Mouse (Mus musculus): ENCODE results near the gene Rbm20. TPM values are rescaled to one million over a fixed set of nuclear protein-coding genes. Genes with fewer than 3 reads are reported as not detected.

Gene Rbm20
- polyA plus RNA-seq, 1 experiment, result 3.8 TPM

DNA sequence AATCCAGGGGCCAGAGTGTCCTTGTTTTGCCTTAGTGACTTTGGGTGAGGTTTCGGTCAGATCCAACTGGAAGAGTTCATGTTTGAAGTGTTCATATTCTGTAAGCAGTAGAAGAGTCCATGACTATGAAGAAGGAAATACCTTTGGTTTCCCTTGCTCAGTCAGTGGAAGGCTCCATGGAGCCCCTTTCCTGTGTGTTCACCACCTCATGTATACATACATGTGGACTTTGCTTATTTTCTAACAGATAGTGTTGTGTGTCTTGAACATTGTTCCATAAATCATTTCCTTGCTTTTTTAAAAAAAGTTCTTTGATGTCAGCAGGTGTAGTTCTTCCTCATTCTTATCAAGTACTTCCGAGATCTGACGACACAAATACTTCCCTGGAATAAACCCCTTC lies 68.2 kb downstream of the Rbm20 start:
- Histone ChIP-seq H3K4me3 (replicated peaks; ENCODE audit: extremely low read depth, low read depth, low read length) (no peak overlapping the region), H3K4me1 (ENCODE audit: control insufficient read depth, insufficient read depth, low read length) (no peaks in the 10 kb centered on the region)
- DNase-seq, result no peak
- 53% methylated on average over 3 of the region's 3 CpGs for WGBS
- TF ChIP-seq POLR2A (IDR thresholded peaks at IDR 0.05; ENCODE audit: borderline replicate concordance, extremely low read depth, low read depth, low read length) (no peak), CTCF (IDR thresholded peaks at IDR 0.05; ENCODE audit: insufficient read depth, low read length) (no peak)

DNA sequence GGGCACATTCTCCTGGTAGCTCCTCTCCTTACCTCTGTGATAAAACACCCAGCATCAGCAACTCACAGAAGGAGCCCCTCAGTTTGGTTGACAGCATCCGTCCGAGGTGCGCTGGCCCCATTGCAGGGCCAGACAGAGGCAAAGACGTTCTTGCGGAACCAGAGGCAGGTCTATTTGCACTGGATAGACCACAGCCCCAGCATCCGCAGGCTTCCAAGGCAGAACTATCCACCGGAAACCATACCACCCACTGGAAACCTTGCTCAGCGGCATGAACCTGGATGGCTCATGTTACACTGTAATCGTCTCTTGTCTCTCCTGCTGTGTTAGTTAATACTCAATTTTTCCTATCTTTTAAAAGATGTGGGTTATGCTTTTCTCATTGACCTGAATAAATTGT lies 69.0 kb downstream of the Rbm20 start:
- Histone ChIP-seq H3K4me3 (replicated peaks; ENCODE audit: extremely low read depth, low read depth, low read length) (no peak overlapping the region), H3K4me1 (ENCODE audit: control insufficient read depth, insufficient read depth, low read length) (no peaks in the 10 kb centered on the region)
- no peak for DNase-seq
- 65% methylated on average over 9 of the region's 9 CpGs for WGBS
- no peak for TF ChIP-seq POLR2A (IDR thresholded peaks at IDR 0.05; ENCODE audit: borderline replicate concordance, extremely low read depth, low read depth, low read length)
- TF ChIP-seq CTCF (IDR thresholded peaks at IDR 0.05; ENCODE audit: insufficient read depth, low read length), result no peak

DNA sequence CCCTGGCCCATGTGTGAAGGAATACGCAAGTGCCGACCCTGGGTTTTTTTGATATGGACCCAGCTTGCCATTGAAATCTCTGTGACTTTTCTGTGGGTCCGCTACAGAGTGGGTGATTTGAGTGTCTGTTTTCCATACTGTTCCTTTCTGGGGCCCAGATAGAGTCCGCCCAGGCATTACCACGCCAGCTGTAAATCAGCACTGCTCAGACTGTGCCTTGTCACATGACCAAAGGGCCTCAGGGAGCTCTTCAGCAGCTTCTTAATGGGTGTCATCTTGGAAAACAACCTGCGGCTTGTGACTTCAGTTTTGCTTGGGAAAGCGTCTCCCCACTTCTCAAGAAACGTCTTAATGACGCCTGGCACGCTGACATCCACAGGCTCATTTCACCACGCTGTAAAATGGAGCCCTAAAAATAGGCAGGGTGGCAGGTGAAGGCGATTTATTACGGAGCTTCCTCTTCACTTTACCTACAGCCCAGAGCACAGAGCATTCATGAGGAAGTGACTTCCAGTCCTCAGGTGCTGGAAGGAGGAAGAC lies 71.2 kb downstream of the Rbm20 start:
- TF ChIP-seq CTCF (IDR thresholded peaks at IDR 0.05; ENCODE audit: insufficient read depth, low read length) (no peak), POLR2A (IDR thresholded peaks at IDR 0.05; ENCODE audit: borderline replicate concordance, extremely low read depth, low read depth, low read length) (no peak)
- Histone ChIP-seq H3K4me1 (ENCODE audit: control insufficient read depth, insufficient read depth, low read length) (no peaks in the 10 kb centered on the region), H3K4me3 (replicated peaks; ENCODE audit: extremely low read depth, low read depth, low read length) (no peak overlapping the region)
- WGBS, result 85% methylated on average over 13 of the region's 13 CpGs
- no peak for DNase-seq

DNA sequence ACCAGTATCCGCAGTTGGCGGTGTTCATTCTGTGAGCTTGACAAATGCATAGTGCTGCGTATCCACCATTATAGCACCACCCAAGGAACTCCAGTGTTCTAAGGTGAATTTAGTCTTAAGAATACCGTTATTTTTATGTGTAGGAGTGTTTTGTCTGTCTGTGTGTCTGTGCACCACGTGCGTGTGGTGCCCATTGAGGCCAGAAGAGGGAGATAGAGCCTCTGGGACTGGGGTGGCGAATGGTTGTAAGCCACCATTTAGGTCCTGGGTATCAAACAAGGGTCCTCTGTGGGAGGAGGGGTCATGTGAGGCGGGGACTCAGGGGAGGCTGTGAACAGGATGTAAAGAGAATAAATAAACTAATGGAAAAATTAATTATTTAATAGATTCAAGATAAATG lies 72.2 kb downstream of the Rbm20 start:
- Histone ChIP-seq H3K4me1 (ENCODE audit: control insufficient read depth, insufficient read depth, low read length) (no peaks in the 10 kb centered on the region), H3K4me3 (replicated peaks; ENCODE audit: extremely low read depth, low read depth, low read length) (no peak overlapping the region)
- DNase-seq, result no peak
- WGBS, result 91% methylated on average over 8 of the region's 8 CpGs
- TF ChIP-seq POLR2A (IDR thresholded peaks at IDR 0.05; ENCODE audit: borderline replicate concordance, extremely low read depth, low read depth, low read length), result no peak
- no peak for TF ChIP-seq CTCF (IDR thresholded peaks at IDR 0.05; ENCODE audit: insufficient read depth, low read length)

DNA sequence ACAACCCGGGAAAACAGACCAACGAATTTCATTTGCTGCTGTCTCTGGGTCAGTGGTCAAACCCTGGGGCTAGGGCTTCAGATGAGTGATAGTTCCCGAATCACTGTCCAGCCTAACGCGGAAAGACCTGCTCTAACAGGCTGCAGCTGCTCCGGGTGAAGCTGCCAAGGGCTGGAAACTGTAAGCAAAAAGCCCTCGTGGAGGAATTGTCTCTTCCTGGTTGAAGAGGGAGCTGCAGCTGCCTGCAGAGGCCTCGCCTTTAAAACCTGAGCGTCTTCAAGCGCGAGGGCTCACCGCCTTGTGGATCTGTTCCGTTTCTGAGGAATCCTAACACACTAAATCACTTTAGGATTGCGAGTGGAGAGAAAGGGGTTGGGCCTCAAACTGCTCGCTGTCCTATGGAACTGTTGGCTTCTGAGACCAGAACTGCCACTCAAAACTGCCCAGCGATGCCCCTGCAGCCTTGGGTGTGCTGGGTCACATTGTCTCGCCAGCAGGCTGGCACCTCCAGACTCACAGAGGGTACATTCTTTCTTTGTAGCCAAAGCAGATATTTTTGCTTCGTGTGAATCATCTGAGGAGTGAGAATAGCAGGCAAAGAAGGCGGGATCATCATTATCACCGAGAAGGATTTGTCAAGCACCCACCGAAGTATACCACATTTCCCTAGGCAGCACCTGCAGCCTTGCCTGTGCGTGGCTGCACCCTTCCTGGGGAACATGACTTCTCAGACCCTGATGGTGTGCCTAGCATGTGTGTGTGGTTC lies 74.5 kb downstream of the Rbm20 start:
- TF ChIP-seq POLR2A (IDR thresholded peaks at IDR 0.05; ENCODE audit: borderline replicate concordance, extremely low read depth, low read depth, low read length) (no peak), CTCF (IDR thresholded peaks at IDR 0.05; ENCODE audit: insufficient read depth, low read length) (no peak)
- H3K4me3 ChIP-seq (replicated peaks; ENCODE audit: extremely low read depth, low read depth, low read length), result no peak overlapping the region

DNA sequence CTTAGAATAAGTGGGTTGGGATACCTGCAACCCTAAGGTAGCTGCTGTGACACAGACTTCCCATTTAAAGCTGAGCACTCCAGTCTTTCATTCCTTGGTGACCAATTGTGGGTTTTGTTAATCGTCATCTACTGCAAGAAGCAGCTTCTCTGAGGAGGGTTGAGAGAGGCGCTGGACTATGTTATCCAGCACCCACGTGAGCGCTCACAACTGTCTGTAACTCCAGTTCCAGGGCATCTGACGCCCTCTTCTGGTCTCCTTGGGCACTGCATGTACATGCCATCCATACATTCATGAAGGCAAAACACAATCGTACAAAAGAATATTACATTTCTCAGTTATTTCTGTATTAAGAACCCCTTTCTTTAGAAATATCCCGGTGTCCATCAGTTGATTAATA lies 75.9 kb downstream of the Rbm20 start:
- DNase-seq, result no peak
- Histone ChIP-seq H3K4me1 (ENCODE audit: control insufficient read depth, insufficient read depth, low read length) (no peaks in the 10 kb centered on the region), H3K4me3 (replicated peaks; ENCODE audit: extremely low read depth, low read depth, low read length) (no peak overlapping the region)
- TF ChIP-seq POLR2A (IDR thresholded peaks at IDR 0.05; ENCODE audit: borderline replicate concordance, extremely low read depth, low read depth, low read length), result no peak
- TF ChIP-seq CTCF (IDR thresholded peaks at IDR 0.05; ENCODE audit: insufficient read depth, low read length), result no peak
- 60% methylated on average over 7 of the region's 7 CpGs for WGBS

More for the DNA sequence above, 74.5 kb downstream of the Rbm20 start:
- WGBS, result 63% methylated on average over 22 of the region's 22 CpGs
- H3K4me1 ChIP-seq (ENCODE audit: control insufficient read depth, insufficient read depth, low read length), result no peaks in the 10 kb centered on the region
- no peak for DNase-seq

DNA sequence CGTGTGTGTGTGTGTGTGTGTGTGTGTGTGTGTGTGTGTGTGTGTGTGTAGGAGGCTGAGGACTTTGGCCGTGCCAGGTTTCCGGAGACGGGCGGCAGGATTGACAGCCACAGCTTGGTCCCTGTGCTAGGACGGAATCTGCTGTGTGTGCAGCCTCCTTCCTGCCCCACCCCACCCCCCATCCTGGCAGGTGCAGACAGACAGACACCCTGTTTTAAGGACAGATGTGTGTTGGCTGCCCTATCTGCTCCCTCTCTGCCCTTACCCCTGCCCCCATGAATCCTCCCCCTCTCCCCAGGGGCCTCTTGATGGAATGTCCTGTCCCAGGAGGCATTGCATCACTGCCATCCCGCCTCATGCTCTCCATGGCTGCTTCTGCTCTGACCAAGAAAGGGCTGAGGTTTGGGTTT lies 77.3 kb downstream of the Rbm20 start:
- Histone ChIP-seq H3K4me1 (ENCODE audit: control insufficient read depth, insufficient read depth, low read length) (no peaks in the 10 kb centered on the region), H3K4me3 (replicated peaks; ENCODE audit: extremely low read depth, low read depth, low read length) (no peak overlapping the region)
- no peak for TF ChIP-seq POLR2A (IDR thresholded peaks at IDR 0.05; ENCODE audit: borderline replicate concordance, extremely low read depth, low read depth, low read length)
- no peak for TF ChIP-seq CTCF (IDR thresholded peaks at IDR 0.05; ENCODE audit: insufficient read depth, low read length)
- no peak for DNase-seq
- WGBS, result 54% methylated on average over 7 of the region's 7 CpGs

DNA sequence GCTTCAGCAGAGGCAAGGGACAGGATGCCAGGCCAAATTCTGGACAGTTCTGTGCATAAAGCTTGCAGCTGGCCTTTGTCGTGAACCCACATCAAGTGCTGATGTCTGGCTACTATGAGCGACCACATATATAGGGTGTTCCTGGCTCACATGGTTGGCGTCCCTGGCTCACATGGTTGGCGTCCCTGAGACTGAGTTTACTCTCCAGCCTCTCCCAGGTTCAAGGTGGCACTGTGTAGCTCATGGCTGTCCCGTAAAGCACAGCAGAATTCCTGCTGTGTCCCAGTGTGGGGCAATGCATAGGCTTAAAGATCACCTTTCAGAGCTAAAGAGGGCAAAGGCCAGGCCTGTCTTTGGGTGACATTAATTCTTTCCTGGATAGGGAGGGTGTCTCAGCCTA lies 78.2 kb downstream of the Rbm20 start:
- TF ChIP-seq POLR2A (IDR thresholded peaks at IDR 0.05; ENCODE audit: borderline replicate concordance, extremely low read depth, low read depth, low read length) (no peak), CTCF (IDR thresholded peaks at IDR 0.05; ENCODE audit: insufficient read depth, low read length) (no peak)
- no peak overlapping the region for H3K4me3 ChIP-seq (replicated peaks; ENCODE audit: extremely low read depth, low read depth, low read length)
- WGBS, result 72% methylated on average over 5 of the region's 5 CpGs
- DNase-seq, result no peak
- H3K4me1 ChIP-seq (ENCODE audit: control insufficient read depth, insufficient read depth, low read length), result no peaks in the 10 kb centered on the region

DNA sequence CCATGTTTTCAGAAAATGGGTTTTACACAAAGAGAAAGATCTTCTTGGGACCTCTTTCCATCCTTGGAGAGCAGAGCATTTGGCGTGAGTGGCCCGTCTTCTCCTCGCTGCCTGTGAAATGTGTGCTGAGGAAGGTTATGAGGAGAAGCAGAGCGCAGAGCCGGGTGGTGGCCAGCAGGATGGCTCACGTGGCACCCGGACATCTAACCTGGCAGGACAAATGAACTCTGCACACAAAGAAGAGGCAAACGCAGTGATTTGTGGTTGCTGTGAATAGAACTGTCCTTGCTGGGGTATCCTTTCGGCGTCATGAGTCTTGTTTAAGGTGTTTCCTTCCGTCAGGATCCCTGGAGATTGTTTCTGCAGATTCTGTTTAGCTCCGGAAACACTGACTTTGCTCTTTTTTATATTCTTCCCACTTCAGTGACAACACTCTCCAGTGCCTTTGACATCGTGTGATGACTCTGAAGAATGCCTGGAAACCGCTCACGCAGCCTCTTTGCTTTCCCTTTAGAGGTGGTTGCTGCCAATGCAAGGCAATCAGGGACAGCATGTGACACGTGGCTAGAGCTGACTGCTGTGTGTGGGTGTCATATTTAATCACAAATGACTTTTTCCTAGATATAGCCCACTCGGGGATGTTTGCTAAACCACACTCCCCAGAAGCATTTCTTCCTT lies 80.5 kb downstream of the Rbm20 start:
- no peak overlapping the region for H3K4me3 ChIP-seq (replicated peaks; ENCODE audit: extremely low read depth, low read depth, low read length)
- no peak for DNase-seq
- WGBS, result 76% methylated on average over 17 of the region's 17 CpGs
- TF ChIP-seq POLR2A (IDR thresholded peaks at IDR 0.05; ENCODE audit: borderline replicate concordance, extremely low read depth, low read depth, low read length) (no peak), CTCF (IDR thresholded peaks at IDR 0.05; ENCODE audit: insufficient read depth, low read length) (no peak)
- no peaks in the 10 kb centered on the region for H3K4me1 ChIP-seq (ENCODE audit: control insufficient read depth, insufficient read depth, low read length)

Data from lung, adult 2 months (tissue).